Mouse (Mus musculus) ES-E14 (cell line): Measurements from ENCODE around the gene Astn2.

Source experiments
- HCFC1 ChIP-seq: IDR thresholded peaks from 2 replicates; pipeline ENCODE4 v1.6.1; 2012; ENCODE audit warnings: low read length, inconsistent platforms, borderline replicate concordance; ENCODE audit not compliant: insufficient read depth
- MAFK ChIP-seq: IDR thresholded peaks from 2 replicates; pipeline ENCODE4 v1.6.1; 2014; ENCODE audit warnings: mild to moderate bottlenecking, low read depth, low read length, inconsistent platforms; ENCODE audit not compliant: insufficient read depth
- ZC3H11A ChIP-seq: IDR thresholded peaks from 2 replicates; pipeline ENCODE4 v1.6.1; 2012; ENCODE audit warnings: low read depth, mild to moderate bottlenecking, inconsistent platforms, low read length, borderline replicate concordance

DNA sequence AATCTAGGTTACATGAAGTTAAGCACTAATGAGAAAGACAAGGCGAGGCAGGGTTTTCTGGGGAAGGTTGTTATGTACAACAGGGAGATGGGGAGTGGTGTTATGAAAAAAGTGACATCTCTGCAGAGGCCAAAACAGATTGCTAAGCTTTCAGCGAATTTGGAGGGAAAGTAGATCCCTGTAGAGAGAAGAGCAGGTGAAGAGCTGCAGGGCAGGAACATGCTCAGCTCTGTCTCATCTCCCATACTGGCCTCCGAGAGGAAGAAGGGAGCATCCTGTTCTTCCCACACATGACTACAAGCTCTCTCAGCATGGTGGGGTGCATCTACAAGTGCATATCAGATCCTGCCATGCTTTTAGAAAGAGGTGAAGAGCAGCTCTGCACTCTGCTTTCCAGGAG, 245.7 kb downstream of the Astn2 start:
- TF ChIP-seq ZC3H11A: no peak
- no peak for TF ChIP-seq MAFK
- TF ChIP-seq HCFC1: no peak
